Mouse (Mus musculus) kidney, adult 2 months (tissue): ENCODE measurements at regions not wholly inside any gene's neighbourhood (a gene's known extent, or its start where the extent isn't known, plus 50 kb on each side); places are given as distances from the start of the nearest gene placed in this dataset.

ENCODE experiments used
- CTCF ChIP-seq: fragments of 200-500 bp; conservative IDR thresholded peaks from 2 replicates; pipeline ENCODE4 v1.5.1; 2011; ENCODE audit warnings: low read depth, mild to moderate bottlenecking, control low read depth, low read length, moderate library complexity, mixed read lengths; ENCODE audit not compliant: insufficient read depth, insufficient read length
- POLR2A ChIP-seq: fragments of 200-500 bp; IDR thresholded peaks from one replicate; pipeline ENCODE4 v1.6.1; 2011; ENCODE audit warnings: low read depth, low read length, control low read depth

DNA sequence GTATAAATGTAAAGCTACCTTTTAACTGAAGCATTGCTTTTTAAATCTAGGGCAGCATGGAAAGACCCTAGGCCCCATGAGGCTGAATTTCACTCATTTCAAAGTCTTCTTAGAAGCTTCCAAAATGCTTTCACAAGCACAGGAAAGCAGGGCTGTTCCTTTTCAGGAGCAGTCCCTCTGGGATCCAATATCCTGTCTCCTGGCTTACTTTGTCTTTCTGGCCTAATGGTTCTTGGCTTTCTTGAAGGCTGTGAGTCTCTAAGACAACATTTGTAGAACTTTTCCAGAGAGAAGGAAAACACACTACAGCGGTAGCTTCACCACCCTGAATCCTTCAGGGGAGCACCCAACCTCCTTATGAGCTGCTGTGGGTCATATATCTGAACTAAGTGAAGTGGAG is 157.2 kb upstream of the Klf4 start:
- no peak for TF ChIP-seq CTCF
- TF ChIP-seq POLR2A, result no peak
